Mouse (Mus musculus): ENCODE measurements around the gene Otp.
A peak's percentile ranks its signal among the peaks of the same experiment; 100 is the strongest.

Otp gene

DNA sequence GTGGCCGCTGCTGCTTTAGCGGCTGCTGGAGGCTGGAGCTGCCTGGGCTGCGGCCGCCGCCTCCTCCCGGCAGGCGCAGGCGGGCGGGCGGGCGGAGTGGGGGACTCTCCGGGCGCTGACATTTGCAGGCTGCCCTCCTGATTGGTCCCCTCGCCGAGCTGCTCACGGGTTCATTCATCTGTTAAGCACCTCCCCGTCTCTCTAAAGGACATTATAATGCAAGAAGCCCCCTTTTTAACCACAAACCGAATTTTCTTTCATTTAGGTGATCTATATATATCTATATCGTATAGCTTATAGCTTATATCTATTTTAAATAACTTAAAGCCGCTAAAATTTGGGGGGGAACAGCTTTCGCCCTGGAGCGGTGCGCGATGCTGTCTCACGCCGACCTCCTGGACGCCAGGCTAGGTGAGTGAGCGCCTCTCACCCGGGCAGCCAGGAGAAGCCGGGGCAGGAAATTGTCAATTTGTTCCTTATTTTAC lies at the start of gene Otp:
TSS of gene Otp (plus strand) at position 207 of the 485 bp plus-strand sequence.
- DNase-seq (ENCODE audit: low spot score in 2 of 2) = no peak

DNA sequence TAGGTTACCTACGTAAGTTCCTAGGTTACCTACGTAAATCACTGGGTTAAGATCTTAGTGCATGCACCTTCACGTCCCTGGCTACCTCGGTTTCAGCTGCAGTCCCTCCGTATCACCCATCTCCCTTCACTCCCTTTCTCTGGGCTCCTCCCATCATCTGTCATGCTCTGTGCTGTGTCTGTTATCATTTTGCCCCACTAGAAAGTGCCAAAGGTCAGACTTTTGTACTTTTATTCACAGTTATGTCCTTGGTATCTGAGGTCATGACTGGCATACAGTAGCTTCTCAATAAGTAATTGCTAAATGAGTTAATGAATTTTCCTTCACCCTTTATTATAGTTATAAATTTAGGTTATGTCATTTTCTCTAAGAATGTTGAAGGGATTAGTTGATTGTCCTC lies 49.0 kb upstream of the Otp start:
- DNase-seq (ENCODE audit: low spot score in 2 of 2) = no peak

DNA sequence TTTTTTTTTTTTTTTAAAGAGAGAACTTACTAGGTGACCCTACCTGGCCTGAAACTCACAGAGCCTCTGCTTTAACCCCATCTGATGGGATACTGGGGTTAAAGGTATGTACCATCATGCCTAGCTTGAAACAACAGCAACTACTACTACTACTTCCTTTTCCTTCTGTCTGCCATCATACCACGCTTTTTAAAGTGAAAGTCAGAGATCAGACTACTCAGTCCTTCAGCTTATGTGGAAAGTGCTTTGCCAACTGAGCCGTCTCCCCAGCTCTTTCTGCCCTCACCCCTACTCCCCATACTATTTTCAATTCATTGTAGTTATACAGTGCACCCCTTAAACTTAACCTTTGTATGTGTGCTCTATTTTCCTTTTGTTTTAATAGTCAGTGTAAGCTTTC lies 48.4 kb upstream of the Otp start:
- DNase-seq (ENCODE audit: low spot score in 2 of 2) = no peak

DNA sequence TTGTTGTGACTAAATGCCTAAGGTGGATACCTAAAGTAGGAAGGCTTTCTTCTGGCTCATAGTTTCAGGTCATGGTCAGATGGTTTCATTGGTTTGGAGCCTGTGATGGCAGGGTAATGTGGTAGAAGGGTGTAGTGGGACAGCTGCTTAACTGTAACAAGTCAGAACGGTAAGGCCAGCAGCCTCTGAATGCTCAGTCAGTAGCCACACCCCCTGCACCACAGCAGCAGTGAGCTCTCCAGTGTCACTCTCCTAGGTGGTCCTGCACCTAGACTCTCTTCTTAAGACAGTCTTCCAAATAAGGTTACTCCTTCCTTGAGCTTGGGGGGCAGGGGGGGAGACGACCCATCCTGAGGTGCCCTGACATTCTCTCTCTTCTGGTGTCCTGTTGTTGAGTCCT lies 47.6 kb upstream of the Otp start:
- DNase-seq (ENCODE audit: low spot score in 2 of 2) = no peak

DNA sequence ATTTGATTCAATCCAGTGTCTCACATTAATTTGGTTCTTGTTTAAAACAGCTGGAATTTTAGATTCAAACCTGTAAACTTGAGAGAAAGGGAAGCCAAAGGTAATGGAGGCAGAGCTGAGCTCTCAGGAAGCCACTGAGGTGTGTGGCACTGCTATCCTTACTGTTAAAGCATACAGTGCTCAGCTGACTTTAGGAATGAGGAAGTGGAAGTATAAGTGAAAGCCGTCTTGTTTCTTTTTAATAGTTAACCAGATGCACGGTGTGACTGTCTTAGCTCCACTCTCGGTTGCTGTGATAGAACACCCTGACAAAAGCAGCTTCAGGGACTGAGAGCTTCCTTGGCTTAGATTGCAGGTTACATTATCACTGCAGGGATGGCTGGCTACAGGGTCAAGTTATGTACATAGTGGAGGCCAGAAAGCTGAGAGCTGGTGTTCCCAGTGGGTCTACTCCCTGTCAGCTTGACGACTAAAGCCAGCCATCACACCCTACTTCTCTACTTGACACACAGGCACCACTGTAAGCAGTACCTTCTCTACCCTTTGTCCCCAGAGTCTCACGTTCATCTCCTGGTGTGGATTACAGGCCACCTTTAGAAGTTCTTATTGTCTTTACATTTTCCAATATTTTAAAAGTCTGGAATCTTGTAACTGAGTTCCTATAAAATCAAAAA lies 37.2 kb upstream of the Otp start:
- DNase-seq (ENCODE audit: low spot score in 2 of 2) = no peak

DNA sequence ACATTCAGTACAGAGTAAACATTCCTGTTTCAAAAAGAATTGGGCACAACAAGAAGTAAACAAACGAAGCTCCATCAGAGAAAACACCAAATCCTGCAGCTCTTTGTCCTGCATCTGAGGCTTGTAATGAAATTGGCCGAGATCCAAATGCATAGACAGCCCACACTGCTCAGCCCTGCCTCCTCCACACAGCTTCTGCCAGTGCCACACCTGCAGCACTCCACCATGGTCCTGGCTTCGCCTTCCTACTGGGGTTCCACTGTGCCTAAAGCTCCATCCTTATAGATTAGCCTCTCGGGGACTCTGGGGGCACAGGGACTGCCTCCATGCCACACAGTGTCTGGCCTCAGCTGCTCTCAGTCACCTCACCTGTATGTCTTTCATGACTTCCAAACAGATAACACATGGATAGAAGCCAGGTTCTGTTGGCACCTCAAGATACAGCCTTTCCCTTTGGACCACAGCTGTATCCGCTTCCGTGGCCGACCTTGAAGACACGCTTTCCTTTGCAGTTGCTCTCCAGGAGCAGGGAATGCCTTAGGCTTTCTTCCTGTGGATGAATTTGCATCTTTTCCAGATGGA lies 36.6 kb upstream of the Otp start:
- DNase-seq (ENCODE audit: low spot score in 2 of 2) = no peak

DNA sequence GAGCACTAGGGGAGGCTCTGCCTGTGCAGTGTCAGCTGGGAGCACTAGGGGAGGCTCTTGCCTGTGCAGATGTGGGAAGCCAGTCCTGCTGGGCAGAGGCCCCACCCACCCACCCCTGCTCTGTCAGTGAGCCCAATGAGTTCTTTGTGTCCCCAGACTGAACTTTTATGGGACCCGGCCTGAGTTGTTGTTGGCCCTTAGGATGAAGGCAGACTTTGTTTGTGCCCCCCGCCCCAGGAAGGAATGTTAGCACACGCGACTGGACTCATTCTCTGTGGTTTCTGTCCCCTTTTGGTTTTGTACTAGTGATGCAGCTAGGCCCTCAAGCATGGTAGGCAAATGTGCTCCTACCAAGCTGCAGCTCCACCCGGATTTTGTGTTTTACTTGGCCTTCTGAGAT lies 32.2 kb upstream of the Otp start:
- DNase-seq (ENCODE audit: low spot score in 2 of 2) = no peak

DNA sequence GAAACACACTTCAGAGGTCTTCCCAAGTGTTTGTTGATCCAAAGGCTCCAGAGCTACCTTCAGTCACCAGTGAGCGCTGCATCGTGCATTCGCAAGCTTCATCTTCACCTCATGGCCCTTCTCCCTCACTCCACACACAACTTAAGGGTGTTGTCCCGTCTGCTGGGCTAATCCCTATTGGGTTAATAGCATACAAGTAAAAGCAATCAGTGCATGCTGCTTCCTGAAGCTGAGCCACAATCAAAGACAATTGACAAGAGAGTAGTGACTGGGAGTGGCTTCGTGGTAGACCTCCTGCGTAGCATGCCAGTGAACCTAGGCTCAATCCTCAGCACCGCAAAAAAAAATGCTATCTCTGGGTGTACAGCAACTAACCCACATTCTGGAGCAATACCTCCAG lies 27.5 kb upstream of the Otp start:
- no peak for DNase-seq (ENCODE audit: low spot score in 2 of 2)

DNA sequence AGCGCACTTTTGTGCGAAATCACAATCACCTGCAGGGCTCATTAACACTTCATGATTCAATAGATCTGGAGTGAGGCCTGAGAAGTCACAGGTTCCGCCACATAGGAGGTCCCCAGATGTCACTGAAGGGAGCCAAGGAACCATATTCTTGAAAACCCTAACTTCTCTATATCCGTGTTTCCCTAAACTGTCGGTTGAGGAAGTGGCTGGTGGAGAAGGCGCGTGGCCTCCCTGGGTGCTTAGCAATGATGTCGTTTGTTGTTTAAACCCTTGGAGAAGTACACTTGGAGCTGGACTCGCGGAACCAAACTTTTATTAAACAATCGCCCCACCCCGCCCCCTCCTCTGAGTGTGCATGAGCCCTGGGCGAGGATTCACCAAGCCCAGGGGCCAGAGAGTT lies 26.1 kb upstream of the Otp start:
- DNase-seq (ENCODE audit: low spot score in 2 of 2) = no peak

DNA sequence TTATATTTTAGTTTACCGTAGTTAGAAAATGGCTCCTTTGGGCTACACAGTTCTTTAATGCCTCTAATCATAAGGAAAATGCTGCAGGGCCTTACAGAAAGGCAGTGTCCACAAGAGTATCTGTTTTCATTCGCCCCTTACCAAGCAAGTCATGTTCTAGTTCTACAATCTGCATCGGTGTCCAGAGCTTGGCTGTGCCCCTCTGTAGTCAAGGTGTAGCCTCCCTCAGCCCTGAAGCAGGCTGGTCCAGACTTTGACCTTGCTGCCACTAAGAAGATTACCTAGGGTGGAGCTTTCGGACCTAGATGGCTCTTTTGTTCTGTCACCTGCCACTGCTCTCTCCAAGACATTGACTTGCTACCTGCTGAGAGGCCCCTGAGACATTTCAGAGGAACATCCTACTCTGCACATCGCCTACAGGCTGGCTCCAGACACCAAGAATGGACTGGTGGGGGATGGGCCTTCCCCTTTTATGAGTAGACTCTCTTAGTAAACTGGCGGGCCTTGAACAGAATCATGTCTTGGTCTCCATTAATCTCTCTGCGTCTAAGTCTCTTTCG lies 17.3 kb upstream of the Otp start:
- no peak for DNase-seq (ENCODE audit: low spot score in 2 of 2)

DNA sequence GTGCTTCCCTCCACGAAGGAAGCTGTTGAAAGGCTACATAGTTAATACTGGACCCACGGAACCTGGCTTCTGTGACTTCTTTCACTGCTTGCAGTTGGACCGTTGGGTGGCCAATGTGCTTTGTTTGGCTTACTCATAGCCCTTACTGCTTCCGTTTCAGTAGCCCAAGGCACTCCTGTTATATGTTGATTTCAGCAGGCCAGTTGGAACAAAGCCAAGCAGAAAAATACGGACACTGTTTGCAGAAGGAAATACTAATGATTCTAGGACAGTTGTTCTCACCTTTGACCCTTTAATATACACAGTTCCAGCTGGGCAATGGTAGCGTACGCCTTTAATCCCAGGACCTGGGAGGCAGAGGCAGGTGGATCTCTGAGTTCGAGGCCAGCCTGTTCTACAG lies 16.1 kb upstream of the Otp start:
- DNase-seq (ENCODE audit: low spot score in 2 of 2) = no peak

DNA sequence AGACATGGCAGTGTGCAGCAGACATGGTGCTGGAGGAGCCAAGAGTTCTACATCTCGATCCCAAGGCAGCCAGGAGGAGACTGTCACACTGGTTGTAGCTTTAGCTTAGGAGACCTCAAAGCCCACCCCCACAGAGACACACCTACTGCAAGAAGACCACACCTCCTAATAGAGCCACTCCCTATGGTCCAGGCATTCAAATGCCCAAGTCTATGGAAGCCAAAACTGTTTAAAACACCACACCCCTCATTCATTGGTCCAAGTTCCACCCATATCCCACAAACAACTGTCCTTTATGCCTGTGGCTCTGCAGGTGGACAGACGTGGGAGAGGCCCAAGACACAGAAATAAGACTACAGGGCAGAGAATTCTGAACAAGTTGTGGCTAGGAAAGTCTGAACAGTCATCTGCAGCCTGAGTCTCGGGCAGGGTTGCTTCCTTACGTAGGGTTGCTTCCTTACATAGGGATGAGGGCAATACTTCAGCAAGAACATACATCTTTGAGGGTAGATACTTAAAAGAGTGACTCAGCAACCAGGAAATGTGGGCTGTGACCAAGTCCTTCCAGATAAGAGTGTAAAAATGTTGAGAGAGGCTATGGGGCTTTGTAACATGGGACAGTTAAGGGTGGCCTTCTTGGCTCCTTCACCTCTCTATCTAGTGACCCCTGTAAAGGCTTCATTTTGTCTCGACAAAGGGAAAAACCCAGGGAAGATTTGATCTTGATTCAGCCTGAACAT lies 12.7 kb upstream of the Otp start:
- DNase-seq (ENCODE audit: low spot score in 2 of 2) = no peak

DNA sequence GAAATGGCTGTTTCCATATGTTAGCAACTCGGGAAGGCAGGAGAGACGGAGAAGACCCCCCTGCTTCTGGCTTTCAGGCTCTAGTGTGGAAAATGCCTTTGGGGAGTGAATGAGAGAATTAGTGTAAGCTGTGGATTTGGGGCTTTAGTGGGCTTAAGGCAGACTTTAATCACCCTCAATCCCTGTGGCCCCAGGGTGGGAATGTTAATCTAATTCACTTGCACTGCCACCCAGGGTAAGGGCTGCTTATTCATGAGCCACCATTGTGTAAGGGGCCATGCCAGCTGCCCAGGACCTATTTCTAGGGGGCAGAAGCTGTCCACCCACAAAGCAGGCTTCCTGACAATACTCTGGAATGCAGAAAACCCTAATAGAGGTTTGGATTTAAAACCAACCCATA lies 8.5 kb upstream of the Otp start:
- no peak for DNase-seq (ENCODE audit: low spot score in 2 of 2)

DNA sequence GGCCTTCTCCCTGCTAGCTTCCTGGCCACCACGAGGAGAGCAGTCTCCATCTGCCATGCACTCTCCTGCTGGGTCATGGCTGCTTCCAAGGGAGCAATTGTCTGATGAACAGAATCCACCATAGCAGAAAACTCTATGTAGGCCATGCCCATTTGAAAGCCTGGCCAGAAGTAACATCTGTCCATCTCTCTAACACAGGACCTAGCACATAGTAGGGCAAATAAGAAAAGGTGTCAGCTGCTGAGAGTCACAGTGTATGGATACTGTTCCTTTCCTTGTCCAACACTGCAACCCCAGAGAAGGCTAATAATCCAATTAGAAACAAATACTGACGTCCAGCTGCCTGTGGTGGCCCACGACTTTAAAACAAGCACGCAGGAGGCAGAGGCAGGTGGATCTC lies 7.6 kb upstream of the Otp start:
- no peak for DNase-seq (ENCODE audit: low spot score in 2 of 2)

DNA sequence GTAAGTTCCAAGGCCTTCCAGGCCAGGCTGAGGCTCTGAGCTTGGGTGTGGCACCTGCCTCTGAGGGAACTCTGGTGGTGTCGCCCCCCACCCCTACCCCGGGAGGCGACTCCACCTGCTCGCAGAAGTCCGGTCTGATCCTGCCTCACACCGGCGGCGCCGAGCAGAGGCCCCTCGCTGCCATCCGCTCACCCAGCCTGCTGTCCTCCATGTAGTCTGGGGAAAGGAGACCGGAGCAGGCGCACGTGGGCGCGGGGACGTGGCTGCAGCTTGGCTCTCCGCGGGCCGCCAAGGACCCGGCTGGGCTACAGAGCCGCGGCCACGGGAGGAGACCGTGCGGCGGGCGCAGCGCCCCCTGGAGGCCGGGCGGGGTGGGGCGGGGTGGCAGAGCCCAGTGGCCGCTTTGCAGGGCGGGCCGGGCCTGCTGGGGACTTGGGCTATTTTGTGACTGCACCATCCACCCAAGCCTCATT lies 6.9 kb upstream of the Otp start:
- peak in 1 of 2 experiments; percentile 28 for DNase-seq (ENCODE audit: low spot score in 2 of 2)

DNA sequence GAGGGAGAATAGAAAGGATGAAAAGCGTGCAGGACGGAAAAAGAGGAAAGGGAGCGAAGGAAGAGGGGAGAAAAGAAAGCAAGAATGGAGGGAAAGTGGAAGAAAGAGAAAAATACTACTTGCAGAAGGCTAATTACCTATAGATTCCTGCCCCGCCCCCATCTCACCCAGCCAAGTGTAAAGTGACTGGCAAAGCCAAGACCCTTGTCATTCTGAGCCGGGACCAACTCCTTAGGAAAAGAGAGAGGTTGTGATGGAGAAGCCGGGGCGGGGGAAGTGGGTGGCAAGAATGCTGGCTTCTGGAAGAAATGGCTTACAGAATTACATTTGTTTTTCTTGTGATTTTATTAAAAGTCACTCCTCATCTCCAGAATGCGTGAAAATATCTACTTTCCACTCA lies 5.9 kb upstream of the Otp start:
- no peak for DNase-seq (ENCODE audit: low spot score in 2 of 2)

DNA sequence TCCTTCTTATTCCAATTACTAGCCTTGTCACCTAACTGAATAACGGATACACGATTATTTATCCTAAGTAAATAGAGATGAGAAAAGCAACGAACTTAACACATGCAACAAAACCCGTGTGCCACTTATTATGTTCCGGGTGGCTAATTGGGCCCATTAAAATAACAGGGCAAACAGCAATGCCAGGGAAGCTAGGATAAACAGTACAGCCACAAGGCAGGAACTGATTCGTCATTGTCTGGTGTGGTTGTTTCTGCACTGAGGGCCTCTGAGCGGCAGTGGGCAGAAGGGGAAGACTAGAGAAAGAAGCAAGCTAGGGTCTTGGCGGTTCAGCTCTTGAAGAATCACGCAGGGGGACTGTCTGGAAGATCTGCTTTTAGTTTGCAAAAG lies 5.3 kb upstream of the Otp start:
- no peak for DNase-seq (ENCODE audit: low spot score in 2 of 2)

DNA sequence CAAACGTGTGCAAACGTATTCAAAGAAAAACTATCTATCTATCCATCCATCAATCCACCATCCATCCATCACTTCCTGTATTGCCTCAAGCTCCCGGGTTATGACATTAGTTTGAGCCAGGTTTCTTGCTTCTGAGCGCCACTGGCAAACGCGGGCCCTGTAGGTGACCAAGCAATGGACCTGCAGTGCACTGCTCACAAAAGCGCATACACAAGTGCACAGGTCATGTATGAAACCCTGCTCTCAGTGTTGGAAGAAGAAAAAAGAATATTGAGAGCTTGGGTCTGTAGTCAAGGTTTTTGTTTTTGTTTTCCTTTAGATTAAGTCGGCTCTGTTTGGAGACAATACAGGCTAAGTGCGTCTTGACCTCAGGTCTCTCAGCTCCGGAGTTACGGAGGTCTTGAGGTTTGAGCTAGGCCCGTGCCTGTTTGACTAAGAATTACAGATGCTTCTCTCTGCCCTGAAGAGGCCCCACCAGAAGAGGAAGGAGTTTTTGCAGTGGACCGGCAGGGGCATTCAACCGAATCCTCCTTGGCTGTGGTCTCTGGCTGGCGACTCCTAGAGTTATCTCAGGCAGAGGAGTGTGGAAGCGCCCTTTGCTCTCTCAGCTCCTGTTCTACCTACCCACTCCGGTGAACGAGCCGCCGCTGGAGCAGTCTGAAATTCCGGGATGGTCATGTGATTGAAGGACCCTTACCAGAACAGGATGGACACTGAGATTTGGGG lies 4.8 kb upstream of the Otp start:
- DNase-seq (ENCODE audit: low spot score in 2 of 2) = no peak

DNA sequence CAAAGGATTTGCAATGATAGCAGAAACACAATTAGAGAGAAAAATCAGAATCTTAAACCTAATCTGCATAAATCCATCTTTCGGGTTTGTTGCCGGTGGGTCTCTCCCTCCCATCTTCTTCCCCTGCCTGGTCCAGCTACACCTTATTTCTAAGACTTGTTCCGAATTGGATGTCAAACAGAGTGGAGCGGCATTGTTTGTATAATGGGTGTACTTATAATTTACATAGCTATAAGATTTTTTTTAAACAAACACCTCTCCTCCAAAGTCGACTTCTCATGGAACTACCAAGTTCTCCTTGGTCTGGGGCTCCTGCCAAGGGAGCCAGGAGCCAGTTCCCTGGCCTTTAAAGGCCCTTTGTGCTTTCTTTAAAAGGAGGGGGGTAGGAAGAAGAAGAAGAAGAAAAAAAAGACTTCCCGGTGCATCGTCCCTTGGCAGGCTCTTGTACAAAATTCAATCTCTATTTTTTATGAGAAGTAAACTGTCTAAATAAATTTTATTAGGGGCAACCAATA lies 3.5 kb upstream of the Otp start:
- DNase-seq (ENCODE audit: low spot score in 2 of 2) = no peak

DNA sequence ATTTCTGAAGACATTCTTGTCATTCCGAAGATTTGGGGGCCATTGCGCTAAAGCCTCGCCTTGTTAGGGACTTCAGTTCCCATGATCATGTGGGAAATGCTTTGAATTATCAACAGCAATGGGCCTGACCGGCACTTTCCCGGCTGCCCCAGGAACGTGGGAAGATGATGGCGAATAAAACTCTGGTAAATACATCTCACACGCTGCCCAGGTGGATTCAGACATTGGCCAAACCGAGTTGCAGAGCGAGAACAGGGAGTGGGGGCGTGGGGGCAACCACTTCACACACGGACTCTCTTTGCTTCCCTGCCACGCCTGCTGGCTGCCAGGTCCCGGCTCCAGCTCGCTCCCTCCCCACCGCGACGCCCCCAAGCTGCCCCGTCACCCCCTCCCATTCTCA lies 3.0 kb upstream of the Otp start:
- DNase-seq (ENCODE audit: low spot score in 2 of 2) = no peak

DNA sequence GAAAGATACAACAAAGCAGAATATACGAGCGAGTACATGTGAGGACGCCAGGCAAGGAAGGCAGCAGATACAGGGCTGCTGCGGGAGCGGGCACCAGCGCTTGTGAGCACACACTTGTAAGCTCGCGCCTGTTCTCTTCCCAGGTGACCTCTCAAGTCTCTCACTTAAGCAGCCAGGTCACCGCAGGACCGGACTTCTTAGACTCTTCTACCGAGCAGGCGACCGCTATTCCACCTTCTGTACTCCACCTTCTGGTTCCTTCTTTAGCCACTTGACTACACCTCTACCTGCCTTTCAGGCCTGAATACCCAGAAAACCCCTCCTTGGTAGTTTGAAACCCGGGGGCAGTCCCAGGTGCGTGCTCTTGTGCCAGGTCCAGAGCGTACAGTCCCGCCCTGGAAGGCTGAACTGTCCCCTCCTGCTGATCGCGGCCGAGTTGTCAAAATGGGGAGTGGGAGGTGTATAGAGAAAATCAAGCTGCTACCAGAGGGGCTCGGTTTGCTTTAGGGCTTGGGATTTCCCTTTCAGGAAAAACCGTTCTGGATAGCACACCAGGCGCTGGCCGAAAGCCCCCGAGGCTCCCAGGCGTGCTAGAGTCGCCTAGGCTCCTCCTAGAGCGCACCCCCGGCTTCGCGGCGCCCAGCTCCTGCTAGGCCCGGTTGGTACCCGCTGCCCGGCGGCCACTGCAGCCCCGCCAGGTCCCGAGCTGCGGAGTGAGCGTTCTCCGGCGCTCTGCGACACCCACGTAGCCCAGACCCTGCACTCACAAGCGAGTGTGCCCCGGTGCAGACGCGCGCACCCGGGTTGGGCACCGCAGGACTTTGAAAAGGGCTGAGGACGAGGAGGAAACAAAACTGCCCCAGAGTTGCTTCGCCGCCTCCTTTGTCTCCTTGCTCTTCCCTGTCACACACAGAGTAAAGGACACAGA lies 2.0 kb upstream of the Otp start:
- no peak for DNase-seq (ENCODE audit: low spot score in 2 of 2)
